Mouse (Mus musculus) embryo, embryonic 11.5 days (tissue): Measurements from ENCODE around the gene Gnpnat1.

Experiments used
- DNase-seq: peaks from one replicate; pipeline ENCODE4 v3.0.0-alpha.2; 2012; ENCODE audit warnings: low read depth, low spot score

Gene Gnpnat1

GRCm38 (mm10) chr14:45403651-45404050 is 1.1 kb downstream of the Gnpnat1 start:
- no peak for DNase-seq

DNA sequence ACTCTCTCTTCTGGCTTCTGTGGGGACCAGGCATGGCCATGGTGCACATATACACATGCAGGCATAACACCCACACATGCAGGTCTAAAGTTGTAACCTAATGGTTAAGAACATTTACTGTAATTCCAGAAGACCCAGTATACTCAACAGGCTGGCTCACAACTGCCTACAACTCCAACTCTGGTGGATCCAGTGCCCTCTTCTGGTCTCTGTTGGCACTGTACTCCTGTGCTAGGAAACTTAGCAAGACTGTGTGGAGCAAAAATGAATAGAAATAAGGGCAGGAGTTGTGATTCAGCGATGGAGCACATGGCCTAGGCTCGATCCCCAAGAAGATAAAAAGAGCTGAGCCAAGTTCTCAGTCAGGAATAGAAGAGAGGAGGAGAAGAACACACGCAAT is 4.9 kb downstream of the Gnpnat1 start:
- DNase-seq, result no peak

GRCm38 (mm10) chr14:45389194-45389593 is 15.5 kb downstream of the Gnpnat1 start:
- DNase-seq, result no peak

DNA sequence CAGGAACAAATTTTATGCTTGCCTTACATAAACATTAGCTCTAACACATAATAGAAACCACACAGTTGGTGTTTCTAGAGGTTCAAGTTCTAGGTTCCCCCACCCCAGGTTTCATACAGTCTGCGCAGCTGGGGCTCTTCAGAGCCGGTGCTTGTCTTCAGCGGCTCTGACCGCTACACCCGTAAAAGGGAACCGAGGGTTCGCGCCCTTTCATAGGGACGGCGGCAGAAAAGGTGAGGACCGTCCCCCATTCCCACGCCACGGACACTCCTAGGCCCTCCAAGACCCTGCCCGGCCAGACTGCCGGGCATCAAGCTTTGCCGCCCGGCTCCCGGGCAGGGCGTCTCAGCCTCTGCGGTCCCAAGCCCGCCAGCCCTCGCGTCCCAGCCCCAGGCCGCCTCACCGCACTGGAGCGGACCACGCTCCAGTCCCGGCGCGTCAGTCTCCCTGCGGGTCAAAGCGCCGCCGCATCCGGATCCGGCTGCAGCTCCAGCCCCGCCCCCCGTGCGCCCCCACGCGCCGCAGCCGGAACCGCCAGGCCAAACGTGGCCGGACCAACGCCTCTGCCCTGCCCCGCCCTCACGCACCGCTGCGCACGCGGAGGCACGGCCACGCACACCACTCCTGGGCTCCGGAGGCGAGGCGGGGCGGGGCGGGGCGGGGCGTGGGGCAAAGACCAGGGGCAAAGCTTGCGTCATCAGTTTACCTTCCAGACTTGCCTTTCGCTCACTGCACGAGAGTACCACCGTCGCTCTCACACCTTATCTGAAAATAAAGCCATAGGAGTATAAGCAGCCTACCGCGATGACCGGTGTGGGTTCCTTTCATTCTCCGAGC is 16.1 kb downstream of the Gnpnat1 start:
- DNase-seq, result peak; percentile 81

DNA sequence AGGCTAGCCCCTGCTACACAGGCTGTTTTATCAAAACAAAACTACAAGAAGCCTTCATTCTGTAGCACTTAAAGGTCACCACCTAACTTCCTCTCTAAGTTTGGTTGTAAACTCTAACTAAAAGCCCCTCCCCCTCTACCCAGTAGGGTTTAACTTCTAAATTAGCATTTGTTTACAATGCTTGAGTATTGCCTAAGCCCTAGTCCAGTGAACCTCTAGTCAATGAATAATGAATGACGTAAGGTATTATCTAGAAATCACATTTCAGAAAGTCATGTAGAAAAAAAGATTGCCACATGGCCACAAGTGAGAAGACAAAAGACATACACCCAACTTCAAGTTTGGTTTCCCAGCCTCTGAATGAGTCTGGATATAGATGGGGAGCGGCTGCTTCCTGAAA is 17.2 kb downstream of the Gnpnat1 start:
- no peak for DNase-seq

DNA sequence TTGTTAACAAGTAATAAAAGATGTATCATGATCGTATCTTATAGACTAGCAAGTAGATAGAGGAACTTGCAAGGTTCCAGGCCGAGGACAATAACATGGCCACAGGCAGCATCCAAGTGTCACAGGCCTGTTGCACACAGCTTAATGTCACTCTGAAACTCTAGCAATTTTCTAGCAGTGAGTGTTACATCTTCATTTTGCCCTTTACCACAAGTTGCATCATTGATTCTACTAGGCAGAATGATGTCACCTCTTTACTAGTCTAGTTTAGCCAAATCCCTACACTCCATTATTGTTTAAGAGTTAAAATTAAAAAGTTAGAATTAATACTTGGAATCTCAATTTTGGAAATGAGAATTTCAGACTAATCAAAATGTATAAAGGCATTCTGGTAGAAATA is 19.1 kb downstream of the Gnpnat1 start:
- DNase-seq, result no peak

DNA sequence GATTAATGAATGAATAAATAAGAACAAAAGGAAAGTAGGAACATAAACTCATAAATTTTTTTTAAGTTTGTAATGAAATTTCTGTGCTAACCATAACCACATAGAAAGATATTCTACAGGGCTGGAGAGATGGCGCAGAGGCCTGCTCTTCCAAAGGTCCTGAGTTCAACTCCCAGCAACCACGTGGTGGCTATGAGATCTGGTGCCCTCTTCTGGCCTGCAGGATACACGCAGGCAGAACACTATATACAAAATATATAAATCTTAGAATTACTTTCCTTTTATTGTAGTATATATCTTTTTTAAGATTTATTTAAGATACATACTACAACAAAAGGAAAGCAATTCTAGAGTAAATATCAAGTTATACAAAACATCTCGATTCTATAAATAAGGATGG is 21.8 kb downstream of the Gnpnat1 start:
- DNase-seq, result no peak

DNA sequence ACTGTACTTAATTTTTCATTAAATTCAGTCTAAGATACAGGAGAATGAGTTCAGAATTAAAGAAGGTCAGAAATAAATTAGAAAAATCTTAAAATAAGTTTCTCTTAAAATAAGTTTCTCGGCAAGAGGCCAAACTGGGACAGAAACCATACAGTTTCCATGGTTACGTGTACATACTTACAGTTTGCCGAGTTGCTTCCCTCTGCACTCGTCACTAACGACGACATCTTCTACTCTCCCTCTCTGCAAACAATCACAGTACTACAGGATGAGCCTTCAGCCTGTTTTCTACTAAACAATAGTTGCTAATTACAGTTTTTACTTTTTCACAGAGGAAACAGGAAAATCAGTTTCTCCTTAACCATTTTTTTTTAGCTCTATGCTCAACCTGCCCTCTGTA is 24.0 kb downstream of the Gnpnat1 start:
- DNase-seq, result no peak

GRCm38 (mm10) chr14:45378771-45379170 is 25.9 kb downstream of the Gnpnat1 start:
- DNase-seq, result no peak

DNA sequence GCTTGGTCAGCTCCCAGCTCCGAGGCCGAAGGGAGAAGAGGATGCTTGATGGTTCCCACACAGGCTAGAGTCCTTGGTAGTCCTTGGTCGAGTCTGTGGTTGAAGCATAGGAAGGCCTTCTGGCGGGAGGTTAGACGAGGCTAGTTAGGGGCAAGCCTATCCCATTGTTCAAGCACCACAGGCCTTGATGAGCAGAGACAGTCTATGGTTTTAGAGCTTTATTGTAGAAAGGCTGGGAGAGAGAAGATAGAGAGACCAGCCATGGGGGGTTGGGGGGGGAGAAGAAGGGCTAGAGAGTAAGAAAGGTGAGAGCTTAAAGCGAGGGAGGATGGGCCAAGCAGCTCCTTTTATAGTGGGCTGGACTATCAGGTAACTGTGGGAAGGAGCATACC is 39.5 kb downstream of the Gnpnat1 start:
- no peak for DNase-seq

DNA sequence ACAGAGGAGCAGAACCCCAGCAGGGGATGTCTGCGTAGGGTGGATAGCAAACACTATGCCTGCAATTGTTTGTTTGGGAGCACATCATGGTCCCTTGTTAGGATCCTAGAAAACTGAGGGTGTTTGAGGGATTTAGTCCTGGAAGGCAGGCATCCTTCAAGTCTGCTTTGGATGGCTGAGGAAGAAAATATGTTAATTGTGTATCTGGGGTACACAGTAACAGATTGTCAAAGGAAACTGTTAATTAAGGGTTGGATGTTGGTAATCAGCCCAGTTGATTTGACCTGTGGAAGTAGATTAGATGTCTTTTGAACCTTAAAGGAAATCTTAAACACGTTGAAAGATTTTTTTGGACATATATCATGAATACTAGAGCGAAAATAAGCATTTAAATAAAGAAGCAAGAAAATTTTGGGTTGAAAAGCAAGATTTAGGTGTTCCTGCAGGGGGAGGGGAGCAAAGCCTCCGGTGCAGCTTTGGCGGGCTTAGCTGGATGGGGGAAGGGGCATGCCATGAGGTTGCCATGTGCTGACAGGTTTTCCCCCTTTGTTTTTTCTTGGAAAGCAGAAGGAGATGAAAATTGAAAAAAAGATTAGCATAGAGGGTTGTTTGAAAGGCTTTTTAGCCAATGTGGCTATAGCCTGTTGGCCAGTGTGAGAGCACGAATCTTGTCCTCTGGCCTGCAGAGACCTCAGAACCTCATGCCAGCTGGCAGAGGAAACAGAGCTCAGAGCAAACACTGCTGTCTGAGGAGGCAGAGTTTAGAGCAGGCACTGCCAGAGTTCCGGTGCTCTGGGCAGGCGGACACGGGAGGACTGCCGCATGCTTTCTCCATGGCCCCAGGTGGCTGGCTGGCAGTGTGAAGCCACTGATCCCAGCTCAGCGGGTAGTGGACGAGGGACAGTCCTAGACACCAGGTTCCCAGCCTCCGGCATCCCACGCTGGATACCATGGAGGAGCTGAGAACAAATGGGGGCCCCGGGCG is 40.2 kb downstream of the Gnpnat1 start:
- DNase-seq, result no peak

GRCm38 (mm10) chr14:45350931-45351859 is 53.5 kb downstream of the Gnpnat1 start, which contains the start of gene Styx:
Styx (plus strand) TSS chr14:45351093.
- peak; percentile 89 for DNase-seq

- peak; percentile 87 for DNase-seq
Measured at GRCm38 (mm10) chr14:45329589-45330181, 75.0 kb downstream of the Gnpnat1 start, which contains the start of gene Psmc6. Psmc6 (plus strand) TSS chr14:45329788.

DNA sequence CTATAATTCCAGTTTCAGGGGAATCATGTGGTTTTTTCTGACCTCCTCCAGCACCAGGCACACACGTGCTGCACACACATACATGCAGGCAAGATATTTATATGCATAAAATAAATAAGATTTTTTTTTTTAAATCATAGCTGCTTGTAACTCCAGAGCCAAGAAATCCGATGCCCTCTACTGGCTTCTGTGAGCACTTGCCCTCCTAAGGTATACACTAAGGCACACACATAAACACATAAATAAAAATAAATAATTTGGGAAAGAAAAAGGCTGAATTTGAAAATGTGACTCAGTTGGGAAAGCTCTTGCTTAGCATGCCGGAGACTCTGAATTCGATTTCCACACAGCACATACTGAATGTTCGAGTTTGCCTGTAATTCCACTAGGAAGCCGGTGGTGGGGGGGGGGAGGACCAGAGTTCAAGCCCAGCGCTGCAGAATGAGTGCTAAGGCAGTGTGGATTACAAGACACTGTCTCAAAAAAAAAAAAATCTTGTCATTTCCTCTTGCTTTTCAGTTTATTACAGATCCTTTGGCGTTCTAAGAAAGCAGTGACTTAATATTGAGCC is 75.6 kb downstream of the Gnpnat1 start:
- peak; percentile 19 for DNase-seq

DNA sequence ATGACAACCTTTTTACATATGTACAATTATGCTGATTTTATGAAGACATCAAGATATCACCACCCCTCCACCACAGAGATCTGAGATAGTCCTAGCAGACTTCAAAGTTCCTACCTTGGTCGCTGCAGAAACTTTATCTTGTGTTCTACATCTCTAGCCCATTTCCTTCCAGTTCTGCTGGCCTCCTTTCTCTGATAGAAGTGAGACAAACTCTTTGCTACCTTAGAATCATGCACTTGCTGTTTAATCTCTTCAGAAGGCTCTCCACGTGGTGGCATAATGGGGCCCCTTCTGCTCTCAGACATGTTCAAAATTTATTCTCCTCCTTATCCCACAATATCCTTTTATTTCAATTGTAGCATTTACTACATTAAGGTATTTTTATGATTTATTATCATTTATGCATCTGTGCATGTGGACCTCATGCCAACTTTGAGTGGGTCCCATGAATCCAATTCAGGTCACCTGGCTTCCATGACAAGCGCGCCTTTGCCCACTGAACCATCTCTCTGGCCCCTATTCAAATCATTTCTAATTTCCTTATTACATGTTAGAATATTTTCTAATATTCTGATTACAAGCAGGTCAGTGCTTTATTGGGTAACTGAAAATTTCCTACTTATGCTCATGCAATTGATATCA is 76.5 kb downstream of the Gnpnat1 start:
- no peak for DNase-seq
